Mouse (Mus musculus) retina, postnatal 1 day (tissue): ENCODE data around the gene Ppp1r3g.
"Not testable (repeated sequence)": the region's sequence is repeated elsewhere in the genome, so short reads cannot be mapped to it uniquely, and the experiment has no call there.

Source experiments
- DNase-seq: peaks from one replicate; pipeline ENCODE4 v3.0.0-alpha.2; 2012

Ppp1r3g gene

GRCm38 (mm10) chr13:35958539-35958938 lies at the start of gene Ppp1r3g:
Ppp1r3g (plus strand) TSS chr13:35958839.
- DNase-seq, result no peak

GRCm38 (mm10) chr13:35911476-35911875 lies 47.2 kb upstream of the Ppp1r3g start:
- no peak for DNase-seq

DNA sequence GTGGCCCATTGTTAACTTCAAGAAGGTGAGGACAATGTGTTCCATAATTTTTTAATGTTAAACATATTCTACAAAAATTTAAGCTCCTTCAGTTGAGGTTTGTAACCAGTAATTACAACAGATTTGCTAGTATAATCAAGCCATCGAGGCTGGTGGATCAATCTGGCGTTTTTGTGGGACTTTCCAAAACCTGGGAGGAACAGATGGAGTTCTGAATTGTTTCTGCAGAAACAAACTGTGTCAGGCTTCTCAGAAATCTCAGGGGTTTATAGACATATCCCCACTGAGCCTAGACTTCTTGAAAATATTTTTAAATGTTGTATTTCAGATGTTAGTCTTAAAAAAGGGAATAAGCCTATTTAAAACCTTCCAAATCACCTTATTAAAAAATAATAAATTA lies 20.6 kb upstream of the Ppp1r3g start:
- DNase-seq, result no peak

GRCm38 (mm10) chr13:35939871-35940665 lies 18.6 kb upstream of the Ppp1r3g start:
- peak; percentile 66 for DNase-seq

GRCm38 (mm10) chr13:35940934-35941333 lies 17.7 kb upstream of the Ppp1r3g start:
- DNase-seq, result no peak

GRCm38 (mm10) chr13:35946659-35947353 lies 11.8 kb upstream of the Ppp1r3g start:
- no peak for DNase-seq

DNA sequence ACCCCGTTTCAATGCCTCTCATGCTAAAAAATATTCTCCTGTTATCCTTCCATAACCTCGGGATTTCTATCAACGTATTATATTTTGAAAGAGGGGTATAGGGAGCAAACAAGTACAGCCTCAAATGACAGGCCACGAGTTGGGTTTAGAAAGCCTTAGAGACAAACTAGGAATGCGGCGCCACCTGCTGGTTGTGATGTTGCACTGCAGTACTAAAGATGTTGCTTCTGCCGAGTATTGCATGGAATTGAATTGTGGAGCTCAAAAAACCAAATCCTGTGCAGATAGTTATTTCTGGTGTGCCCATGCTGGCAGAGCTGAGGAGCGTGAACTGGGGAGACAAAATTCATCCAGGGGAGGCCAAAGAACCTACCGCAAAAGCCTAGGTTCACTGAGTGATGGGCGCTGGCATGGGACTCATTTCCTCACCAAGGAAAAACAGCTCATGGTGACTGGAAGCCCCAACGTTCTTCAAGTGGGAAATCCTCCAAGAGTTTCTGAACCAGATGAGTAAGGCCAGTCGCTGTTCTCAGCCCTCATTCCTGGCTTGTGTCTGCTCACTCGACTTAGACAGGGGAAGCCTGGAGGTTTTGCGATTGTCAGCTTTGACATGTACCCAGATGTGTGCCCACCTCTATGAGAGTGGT lies 11.2 kb upstream of the Ppp1r3g start:
- peak; percentile 81 for DNase-seq

- DNase-seq, result no peak
Observed at GRCm38 (mm10) chr13:35949814-35950455, 8.7 kb upstream of the Ppp1r3g start.

- DNase-seq, result no peak
Observed at GRCm38 (mm10) chr13:35959391-35960067, 890 bp downstream of the Ppp1r3g start.

DNA sequence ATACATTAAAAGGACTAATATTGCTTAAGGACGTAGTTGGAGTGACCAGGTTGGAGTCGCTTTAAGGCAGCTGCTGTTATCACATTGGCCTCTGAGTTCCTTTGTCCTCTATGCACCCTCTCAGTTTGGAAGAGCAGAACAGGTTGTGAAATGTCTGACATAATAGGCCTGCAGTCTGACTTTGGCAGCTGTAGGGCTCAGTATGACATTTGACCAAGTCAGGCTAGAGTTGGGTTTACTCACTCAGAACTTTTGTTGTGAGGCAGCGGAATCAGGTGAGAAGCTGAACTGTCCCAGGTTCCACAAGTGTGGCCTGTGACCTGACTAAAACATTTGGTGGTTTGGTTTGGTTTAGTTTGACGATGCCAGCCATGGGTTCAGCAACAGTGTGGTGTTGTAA lies 4.9 kb downstream of the Ppp1r3g start:
- no peak for DNase-seq

DNA sequence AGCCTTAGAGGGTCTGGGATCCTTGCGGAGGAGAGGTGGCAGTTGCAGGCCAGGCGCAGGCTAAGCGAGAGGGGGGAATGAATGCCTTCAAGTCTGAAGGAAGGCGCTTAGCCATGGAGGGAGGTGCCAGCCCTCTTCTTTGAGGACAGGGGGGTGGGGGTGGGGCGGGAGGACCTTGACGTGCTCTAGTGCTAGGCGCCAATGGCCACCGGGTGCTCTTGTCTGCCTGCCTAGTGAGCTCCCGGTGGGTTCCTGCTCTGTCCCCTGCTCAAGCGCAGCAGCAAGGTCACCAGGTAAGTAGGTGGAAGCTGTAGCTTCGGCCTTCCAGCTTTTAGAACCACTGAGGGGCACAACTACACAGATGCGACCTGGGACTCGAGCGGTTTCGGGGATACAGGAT lies 9.1 kb downstream of the Ppp1r3g start:
- peak; percentile 44 for DNase-seq

DNA sequence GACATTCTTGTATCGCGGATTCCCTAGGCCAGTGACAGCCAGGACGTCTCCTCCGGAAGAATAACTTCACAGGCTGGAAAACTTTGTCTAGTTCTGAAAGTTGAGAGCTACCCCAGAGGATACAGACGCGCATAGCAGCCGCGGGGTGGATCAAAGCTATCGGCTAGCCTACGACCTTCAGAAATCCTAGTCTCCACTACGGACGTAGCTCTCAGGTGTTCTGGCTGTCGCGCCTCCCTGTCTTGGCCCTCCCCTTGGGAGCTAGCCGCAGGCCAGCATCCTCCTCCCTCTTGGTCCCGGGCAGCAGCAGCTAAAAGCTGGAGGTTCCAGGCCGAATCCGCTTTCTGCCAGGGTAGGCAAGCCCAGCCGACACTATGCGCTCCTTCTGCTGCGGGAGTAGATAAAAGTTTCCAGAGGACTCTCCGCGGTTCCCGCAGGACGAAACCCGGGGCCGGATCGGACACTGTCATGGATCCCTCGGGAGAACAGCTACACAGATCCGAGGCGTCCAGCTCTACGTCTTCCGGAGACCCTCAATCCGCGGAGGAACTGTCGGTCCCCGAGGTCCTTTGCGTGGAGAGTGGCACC lies 9.6 kb downstream of the Ppp1r3g start:
- DNase-seq, result no peak

- DNase-seq, result peak; percentile 67
Observed at GRCm38 (mm10) chr13:35968719-35969430, 10.2 kb downstream of the Ppp1r3g start.

GRCm38 (mm10) chr13:35969431-35969721 lies 10.7 kb downstream of the Ppp1r3g start:
- peak; percentile 34 for DNase-seq

GRCm38 (mm10) chr13:35969829-35970228 lies 11.2 kb downstream of the Ppp1r3g start:
- DNase-seq, result no peak

DNA sequence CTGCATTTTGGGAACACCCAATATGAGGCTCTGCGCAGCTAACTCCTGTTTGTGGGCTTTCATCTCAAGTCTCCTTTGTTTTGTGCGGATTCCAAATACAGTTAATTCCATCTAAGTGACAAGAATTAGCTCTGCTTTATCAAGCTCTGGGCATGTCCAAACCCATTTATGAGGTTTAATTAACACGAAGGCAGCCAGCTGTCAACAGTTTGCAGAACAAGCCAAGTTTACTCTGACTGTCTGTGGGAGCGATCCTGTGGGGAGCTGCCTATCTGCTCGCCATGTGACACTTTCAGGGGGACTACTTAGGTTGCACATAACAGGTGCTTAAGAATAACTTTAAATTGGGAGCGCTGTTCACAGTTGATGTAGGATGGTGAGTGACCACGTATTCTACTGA lies 18.3 kb downstream of the Ppp1r3g start:
- DNase-seq, result no peak

- no peak for DNase-seq
Observed at GRCm38 (mm10) chr13:35980471-35980870, 21.8 kb downstream of the Ppp1r3g start.

- no peak for DNase-seq
Observed at GRCm38 (mm10) chr13:35982985-35983384, 24.3 kb downstream of the Ppp1r3g start.

DNA sequence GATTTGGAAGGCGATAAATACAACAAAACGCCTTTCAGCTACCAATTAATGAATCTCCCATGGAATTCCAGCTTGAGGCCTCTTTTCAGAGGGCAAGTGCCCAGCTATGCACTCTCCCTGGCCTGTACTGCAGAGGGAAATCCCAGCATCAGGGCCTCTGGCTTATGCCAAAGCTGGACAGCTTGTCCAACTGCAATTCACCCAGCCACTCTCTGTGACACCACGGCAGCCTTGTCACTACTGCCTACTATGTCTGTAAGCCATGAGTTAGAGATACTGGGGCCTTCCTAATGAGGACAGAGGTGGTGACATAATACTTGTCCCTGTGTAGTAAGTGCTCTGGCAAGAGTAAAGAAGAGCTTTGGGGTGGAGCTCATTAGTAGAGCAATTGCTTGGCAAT lies 30.7 kb downstream of the Ppp1r3g start:
- peak; percentile 9 for DNase-seq

GRCm38 (mm10) chr13:35991185-35991584 lies 32.5 kb downstream of the Ppp1r3g start:
- not testable (repeated sequence) for DNase-seq

DNA sequence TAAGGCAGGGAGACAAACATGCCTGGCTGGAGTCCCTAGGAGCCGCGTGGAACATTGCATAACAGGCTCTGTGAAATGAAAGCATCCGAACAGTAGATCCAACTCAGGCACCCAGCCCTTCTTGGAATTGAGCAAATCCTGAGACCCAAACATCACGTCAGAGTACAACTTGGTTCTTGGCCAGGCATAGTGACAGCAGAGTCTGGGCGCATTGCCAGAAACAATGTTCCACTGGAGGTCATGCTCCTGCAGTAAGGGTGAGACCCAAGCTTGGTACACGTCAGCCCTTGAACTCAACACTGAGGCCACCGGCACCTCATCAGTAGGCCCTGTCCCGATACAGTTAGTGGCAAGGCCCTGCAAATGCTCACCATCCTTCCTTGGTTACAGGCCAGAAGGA lies 35.4 kb downstream of the Ppp1r3g start:
- peak; percentile 23 for DNase-seq

- peak; percentile 10 for DNase-seq
Observed at GRCm38 (mm10) chr13:35995231-35995630, 36.6 kb downstream of the Ppp1r3g start.
